Mouse (Mus musculus): Measurements from ENCODE around the gene Aknad1.

DNA sequence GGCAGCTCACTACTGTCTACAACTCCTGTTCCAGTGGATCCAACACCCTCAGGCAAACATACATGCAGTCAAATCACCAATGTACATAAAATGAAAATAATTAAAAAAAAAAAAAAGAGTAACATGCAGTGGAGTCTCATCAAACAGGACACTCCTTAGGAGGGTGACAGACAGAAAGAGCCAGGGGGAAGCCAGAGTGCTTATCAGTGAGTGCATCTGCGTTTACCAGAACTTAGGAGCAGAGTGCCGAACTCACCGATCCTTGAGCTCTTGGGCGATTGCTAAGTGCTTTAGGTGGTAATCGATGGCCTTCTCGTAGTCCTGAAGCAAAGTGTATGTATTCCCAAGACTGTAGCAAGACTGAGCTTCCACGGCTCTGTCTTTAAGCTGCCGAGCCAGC, 40.8 kb upstream of the Aknad1 start:
- TF ChIP-seq POLR2A (IDR thresholded peaks at IDR 0.05; ENCODE audit: low read depth, low read length), result no peak
- no peak for TF ChIP-seq CTCF (IDR thresholded peaks at IDR 0.05; ENCODE audit: extremely low read depth, insufficient read length, insufficient replicate concordance, low read depth, low read length)
